Mouse (Mus musculus) heart, embryonic 10.5 days (tissue): ENCODE measurements around the gene Dbt. TPM values are rescaled to one million over a fixed set of nuclear protein-coding genes. Genes with fewer than 3 reads are reported as not detected.
"Not testable (repeated sequence)": the region's sequence is repeated elsewhere in the genome, so short reads cannot be mapped to it uniquely, and the experiment has no call there.

Source experiments
- DNase-seq: peaks from one replicate; pipeline ENCODE4 v3.0.0-alpha.2; 2017; ENCODE audit warnings: low spot score
- H3K27ac ChIP-seq: fragments of 300-500 bp; sonication (generic); 2 replicates; pipeline ENCODE4 v1.5.1; 2016; ENCODE audit warnings: mild to moderate bottlenecking
- H3K27me3 ChIP-seq: fragments of 300-500 bp; sonication (generic); 2 replicates; pipeline ENCODE4 v1.6.1; 2016; ENCODE audit warnings: mild to moderate bottlenecking; ENCODE audit not compliant: poor library complexity, insufficient read depth, severe bottlenecking
- H3K36me3 ChIP-seq: fragments of 300-500 bp; sonication (generic); 2 replicates; pipeline ENCODE4 v1.6.1; 2016; ENCODE audit warnings: mild to moderate bottlenecking, moderate library complexity
- H3K4me1 ChIP-seq: fragments of 300-500 bp; sonication (generic); 2 replicates; pipeline ENCODE4 v1.6.1; 2016; ENCODE audit warnings: mild to moderate bottlenecking
- H3K4me3 ChIP-seq: fragments of 300-500 bp; sonication (generic); 2 replicates; pipeline ENCODE4 v1.5.1; 2016; ENCODE audit warnings: mild to moderate bottlenecking, moderate library complexity
- H3K9me3 ChIP-seq: fragments of 300-500 bp; sonication (generic); 2 replicates; pipeline ENCODE4 v1.6.1; 2016; ENCODE audit warnings: mild to moderate bottlenecking, moderate library complexity
- WGBS: fragments of 180-500 bp; shearing (Covaris S2); methylation state at CpG from one replicate; pipeline ENCODE4 v1.1.7; 2016; 5-methylcytosine and 5-hydroxymethylcytosine counted together
- polyA plus RNA-seq: library from polyadenylated mRNA; unstranded; fragments of >200 nt; fragmentation: Nextera tagmentation; extraction: Ambion mirVana; gene quantifications from 2 replicates; pipeline ENCODE4 v1.2.1, GENCODE M21; 2016

Dbt gene
- polyA plus RNA-seq, 1 experiment from 2014 or later = 23.7 TPM

- not testable (repeated sequence) for H3K9me3 ChIP-seq
- peak overlapping the region; percentile 93; the same call in 1 of the 2 replicates for H3K27ac ChIP-seq
- 94% methylated on average over 14 of the region's 14 CpGs for WGBS
Measured at GRCm38 (mm10) chr3:116561315-116561714, 48.4 kb downstream of the Dbt start.

GRCm38 (mm10) chr3:116562408-116563094 lies 49.7 kb downstream of the Dbt start, which contains the start of gene Lrrc39:
Gene Lrrc39, plus strand, starts transcription at chr3:116562973.
- Histone ChIP-seq H3K4me3 (peak within 1 kb of the TSS; percentile 63), H3K4me1 (peaks cover 7% of the 10 kb centered on the region), H3K27ac (peak within 1 kb of the TSS; percentile 93), H3K36me3 (peaks cover 25% of the 10 kb centered on the region), H3K9me3 (no peaks in the 10 kb centered on the region), H3K27me3 (no peaks in the 10 kb centered on the region)
- peak; percentile 92 for DNase-seq
- 20% methylated on average over 7 of the region's 7 CpGs for WGBS

More at GRCm38 (mm10) chr3:116561315-116561714, 48.4 kb downstream of the Dbt start:
- H3K4me1 ChIP-seq, H3K4me3 ChIP-seq, DNase-seq, H3K27me3 ChIP-seq: not testable (repeated sequence)
- peaks cover 13% of the 10 kb centered on the region for H3K36me3 ChIP-seq

GRCm38 (mm10) chr3:116563095-116563492 lies 50.2 kb downstream of the Dbt start:
- Histone ChIP-seq H3K9me3 (no peaks in the 10 kb centered on the region), H3K27ac (peak overlapping the region; percentile 93), H3K36me3 (peaks cover 30% of the 10 kb centered on the region), H3K4me3 (peak overlapping the region; percentile 63), H3K27me3 (no peaks in the 10 kb centered on the region), H3K4me1 (peaks cover 7% of the 10 kb centered on the region)
- no peak for DNase-seq
- 30% methylated on average over 7 of the region's 7 CpGs for WGBS

DNA sequence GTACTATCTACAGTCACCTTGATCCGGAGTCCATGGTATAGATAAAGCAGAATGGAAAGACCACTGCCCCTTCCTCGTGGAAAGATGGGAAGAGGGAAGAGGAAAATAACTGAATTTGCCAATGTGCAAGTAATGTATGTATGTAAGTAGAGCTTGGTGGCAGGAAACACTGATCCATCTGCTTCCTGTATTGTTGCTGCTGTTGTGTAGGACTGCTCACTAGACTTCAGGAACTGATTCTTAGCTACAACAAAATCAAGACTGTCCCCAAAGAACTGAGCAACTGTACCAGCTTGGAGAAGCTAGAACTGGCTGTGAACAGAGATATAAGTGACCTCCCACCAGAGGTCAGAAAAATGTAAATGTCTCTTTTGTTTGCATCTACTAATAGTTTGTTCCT lies 57.8 kb downstream of the Dbt start:
- Histone ChIP-seq H3K9me3 (no peaks in the 10 kb centered on the region), H3K27ac (no peak overlapping the region), H3K4me1 (no peaks in the 10 kb centered on the region), H3K4me3 (no peak overlapping the region), H3K27me3 (no peaks in the 10 kb centered on the region), H3K36me3 (peaks cover 72% of the 10 kb centered on the region)
- WGBS = 65% methylated on average over 2 of the region's 2 CpGs
- DNase-seq = no peak

DNA sequence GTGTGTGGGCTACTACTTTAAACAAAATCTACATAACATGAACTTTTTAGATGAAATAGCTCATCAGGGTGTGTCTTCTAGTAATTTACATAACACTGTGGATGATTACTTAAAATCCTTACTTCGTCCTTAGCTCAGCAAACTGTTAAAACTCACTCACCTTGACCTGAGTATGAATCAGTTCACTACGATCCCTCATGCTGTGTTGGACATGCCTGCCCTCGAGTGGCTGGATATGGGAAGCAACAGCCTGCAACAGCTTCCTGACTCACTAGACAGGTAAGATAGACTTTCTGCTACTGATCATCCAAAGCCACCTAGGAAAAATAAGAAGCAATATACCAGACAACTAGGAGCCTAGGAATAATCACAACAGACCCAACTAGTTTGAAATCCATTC lies 64.4 kb downstream of the Dbt start:
- H3K27me3 ChIP-seq = no peaks in the 10 kb centered on the region
- no peak overlapping the region for H3K27ac ChIP-seq
- DNase-seq = no peak
- no peaks in the 10 kb centered on the region for H3K4me1 ChIP-seq
- H3K9me3 ChIP-seq = no peaks in the 10 kb centered on the region
- 62% methylated on average over 3 of the region's 3 CpGs for WGBS
- H3K36me3 ChIP-seq = peaks cover 58% of the 10 kb centered on the region
- H3K4me3 ChIP-seq = no peak overlapping the region

DNA sequence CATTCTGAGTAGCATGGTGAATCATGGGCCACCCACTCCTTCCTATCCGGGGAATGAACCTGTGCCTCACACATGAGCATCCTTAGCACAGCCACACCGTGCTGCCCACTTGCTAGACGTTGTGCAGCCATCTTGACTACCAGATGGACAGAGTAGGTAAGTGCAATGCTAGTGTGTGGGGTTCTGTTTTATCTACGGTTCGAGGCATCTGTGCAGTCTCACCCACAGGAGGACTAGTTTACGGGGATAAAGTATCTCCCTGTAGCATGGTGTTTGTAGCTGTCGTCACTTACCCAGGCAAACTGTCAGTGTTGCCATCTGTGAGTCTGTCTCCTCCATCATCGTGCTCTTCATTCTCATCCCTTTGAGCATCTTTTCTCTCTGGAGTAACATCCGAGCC lies 69.3 kb downstream of the Dbt start:
- H3K4me1 ChIP-seq = no peaks in the 10 kb centered on the region
- 80% methylated on average over 9 of the region's 9 CpGs for WGBS
- H3K27me3 ChIP-seq = no peaks in the 10 kb centered on the region
- no peak for DNase-seq
- no peaks in the 10 kb centered on the region for H3K9me3 ChIP-seq
- no peak overlapping the region for H3K4me3 ChIP-seq
- peaks cover 87% of the 10 kb centered on the region for H3K36me3 ChIP-seq
- no peak overlapping the region for H3K27ac ChIP-seq

DNA sequence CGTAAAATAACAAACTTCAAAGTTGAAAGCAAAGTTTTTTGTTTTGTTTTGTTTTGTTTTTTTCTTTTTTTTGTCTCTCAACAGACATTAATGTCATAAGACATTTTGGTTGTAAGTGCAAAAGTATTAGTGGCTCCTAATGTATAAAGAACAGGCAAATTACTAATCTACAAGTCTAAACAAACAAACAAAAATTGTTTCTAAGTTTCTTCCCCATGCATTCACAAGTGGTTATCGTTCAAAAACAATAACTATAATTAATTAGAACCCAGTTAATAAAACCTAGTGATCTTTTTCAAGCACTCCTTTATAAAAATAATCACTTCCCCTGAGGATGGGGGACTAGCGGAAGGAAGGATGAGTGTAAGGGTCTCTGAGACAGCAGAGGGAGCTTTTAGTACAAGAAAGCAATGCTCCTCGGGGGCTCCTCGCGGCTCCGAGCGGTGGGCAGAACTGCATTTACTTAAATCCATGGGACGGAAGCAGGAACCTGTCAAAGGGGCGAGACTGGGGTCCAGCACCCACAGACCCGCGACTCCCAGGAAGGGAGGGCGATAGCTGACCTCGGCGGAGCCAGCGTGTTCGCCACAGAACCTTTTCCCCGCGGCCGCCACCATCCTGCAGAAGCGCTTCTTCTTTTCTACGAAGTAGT lies 81.3 kb downstream of the Dbt start:
- WGBS = 2% methylated on average over 22 of the region's 22 CpGs
- Histone ChIP-seq H3K9me3 (no peaks in the 10 kb centered on the region), H3K36me3 (peaks cover 28% of the 10 kb centered on the region), H3K4me1 (peaks cover 3% of the 10 kb centered on the region; the same call in 1 of the 2 replicates), H3K27me3 (no peaks in the 10 kb centered on the region), H3K27ac (peak overlapping the region; percentile 95), H3K4me3 (peak overlapping the region; percentile 86)
- DNase-seq = no peak

DNA sequence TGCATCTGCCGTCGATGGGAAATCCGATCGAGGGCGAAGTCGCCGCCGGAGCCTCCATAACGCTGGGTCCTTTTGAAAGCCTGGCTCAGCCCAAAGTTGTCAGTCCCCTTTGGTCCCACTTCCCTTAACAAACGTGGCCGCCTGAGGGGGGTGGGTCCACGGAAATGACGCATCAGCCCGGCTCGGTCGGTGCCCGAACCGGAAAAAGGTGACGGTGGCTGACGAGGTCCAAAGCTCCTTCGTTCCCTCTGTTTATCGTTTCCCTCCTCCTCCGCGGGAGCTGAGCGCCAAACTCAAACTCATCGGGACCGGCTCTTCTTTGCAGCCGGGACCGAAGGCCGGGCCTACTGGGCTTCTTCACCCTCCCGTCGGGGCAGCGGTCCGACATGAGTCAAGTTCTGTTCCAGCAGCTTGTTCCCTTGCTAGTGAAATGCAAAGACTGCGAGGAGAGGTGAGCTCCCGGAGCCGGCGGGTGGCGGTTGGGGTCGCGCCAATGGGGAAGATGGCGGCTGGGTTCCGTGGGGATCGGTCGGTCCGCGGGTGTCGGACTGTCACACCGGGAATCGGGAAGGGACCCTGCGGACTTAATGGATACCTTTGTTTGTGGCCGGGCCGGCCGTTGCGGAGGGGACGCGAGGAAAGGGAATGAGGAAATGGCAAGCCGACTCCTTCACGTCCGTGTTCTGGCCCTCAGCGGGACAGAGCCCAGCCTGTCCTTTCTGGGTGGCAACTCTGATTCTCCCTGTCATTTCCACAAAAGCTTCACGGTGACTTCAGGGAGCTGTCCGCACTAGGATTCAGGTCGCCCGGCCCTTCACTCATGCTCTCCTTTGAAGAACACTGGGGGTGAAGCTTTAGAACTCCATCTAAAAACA lies 82.1 kb downstream of the Dbt start, which contains the start of gene Sass6:
TSS of gene Sass6 (plus strand) at position 255 of the 875 bp plus-strand sequence.
- Histone ChIP-seq H3K27me3 (no peaks in the 10 kb centered on the region), H3K36me3 (peaks cover 21% of the 10 kb centered on the region), H3K9me3 (no peaks in the 10 kb centered on the region), H3K27ac (peak within 1 kb of the TSS; percentile 95), H3K4me1 (peaks cover 3% of the 10 kb centered on the region; the same call in 1 of the 2 replicates), H3K4me3 (peak within 1 kb of the TSS; percentile 86)
- whole genome bisulfite sequencing = under 1% methylated on average over 65 of the region's 65 CpGs
- peak; percentile 97 for DNase-seq

DNA sequence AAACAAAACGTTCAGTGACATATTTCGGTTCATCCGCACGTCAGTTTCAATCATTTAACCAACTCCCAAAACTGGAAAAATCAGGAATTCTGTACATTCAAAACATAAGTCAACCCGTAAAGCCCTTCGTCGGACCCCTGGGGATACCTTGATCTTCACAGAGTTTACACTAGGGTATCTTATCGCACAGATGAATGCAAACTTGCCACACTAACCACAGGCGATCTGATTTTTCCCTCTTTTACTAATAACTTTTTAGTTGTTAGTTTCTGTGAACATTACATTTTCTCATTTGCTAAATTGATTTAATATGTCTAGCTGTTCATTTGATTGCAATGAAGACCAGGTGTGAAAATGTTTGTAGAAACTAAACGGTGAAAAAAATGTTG lies 82.7 kb downstream of the Dbt start:
- H3K4me3 ChIP-seq = peak overlapping the region; percentile 86
- H3K27me3 ChIP-seq = no peaks in the 10 kb centered on the region
- H3K27ac ChIP-seq = peak overlapping the region; percentile 95; the same call in 1 of the 2 replicates
- no peaks in the 10 kb centered on the region for H3K9me3 ChIP-seq
- H3K36me3 ChIP-seq = peaks cover 14% of the 10 kb centered on the region
- peaks cover 3% of the 10 kb centered on the region; the same call in 1 of the 2 replicates for H3K4me1 ChIP-seq
- 8% methylated on average over 10 of the region's 10 CpGs for WGBS
- DNase-seq = no peak

Other genes with a start within 250 kb of the Dbt start
- gene Cdc14a, start 89.0 kb upstream of the Dbt start, polyA plus RNA-seq = 7.4 and 8.6 TPM in 2 replicates
- 83.6 and 92.1 TPM in 2 replicates for gene Rtca, start 4.9 kb upstream of the Dbt start, polyA plus RNA-seq
- 23.1 and 37.4 TPM in 2 replicates for gene Lrrc39, start 49.9 kb downstream of the Dbt start, polyA plus RNA-seq
- gene Sass6, start 81.9 kb downstream of the Dbt start, polyA plus RNA-seq = 21.7 and 21.9 TPM in 2 replicates
- gene Trmt13, start 101.5 kb downstream of the Dbt start, polyA plus RNA-seq = 18.6 and 24.8 TPM in 2 replicates
- gene Mfsd14a, start 149.6 kb downstream of the Dbt start, polyA plus RNA-seq = 72.3 and 73.9 TPM in 2 replicates
- gene Gm43191, start 168.2 kb downstream of the Dbt start, polyA plus RNA-seq = 0.59 TPM in 1 of 2 replicates, not detected in the other
- 12.0 and 14.2 TPM in 2 replicates for gene Slc35a3, start 199.8 kb downstream of the Dbt start, polyA plus RNA-seq